Mouse (Mus musculus) cerebellum, adult 11-12 months (tissue): Measurements from ENCODE around the gene Cpe.

Source experiments
- DNase-seq: peaks from one replicate; pipeline ENCODE4 v3.0.0; 2022

The Cpe gene

DNA sequence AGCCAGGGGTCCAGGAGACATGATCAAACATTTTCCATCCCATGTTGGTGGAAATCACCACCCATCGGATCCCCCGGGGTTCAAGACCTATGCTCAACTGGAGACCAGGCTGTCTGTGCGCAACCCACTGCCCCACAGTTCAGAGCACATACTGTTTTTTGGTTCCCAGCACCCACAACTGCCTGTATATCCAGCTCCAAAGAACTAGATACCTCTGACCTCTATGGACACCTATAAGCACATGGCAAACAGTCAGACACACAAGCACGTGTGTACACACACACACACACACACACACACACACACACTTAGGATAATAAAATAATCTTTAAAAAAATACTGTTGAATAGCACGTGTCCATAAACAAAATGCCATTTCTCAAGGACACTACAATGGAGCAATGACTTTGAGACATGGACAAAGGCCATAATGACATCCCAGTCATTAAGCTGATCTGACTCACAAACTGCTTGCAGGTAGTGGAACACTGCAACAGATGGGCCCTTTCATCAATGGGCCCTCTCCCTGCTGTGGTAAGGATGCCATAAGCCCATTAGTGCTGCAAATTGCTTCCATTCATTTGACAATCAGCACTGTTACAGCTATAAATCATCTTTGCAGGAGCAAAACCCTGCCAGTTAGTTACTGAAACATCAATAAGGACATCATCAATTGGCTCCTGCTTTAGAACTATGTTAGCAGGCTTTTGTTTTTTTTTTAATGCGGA lies 63.7 kb downstream of the Cpe start:
- no peak for DNase-seq

- DNase-seq: no peak
Observed at GRCm38 (mm10) chr8:64628039-64628438, 64.8 kb downstream of the Cpe start.

GRCm38 (mm10) chr8:64624603-64625037 lies 68.2 kb downstream of the Cpe start:
- DNase-seq: peak; percentile 54

- DNase-seq: no peak
Observed at GRCm38 (mm10) chr8:64620365-64621150, 72.3 kb downstream of the Cpe start.

DNA sequence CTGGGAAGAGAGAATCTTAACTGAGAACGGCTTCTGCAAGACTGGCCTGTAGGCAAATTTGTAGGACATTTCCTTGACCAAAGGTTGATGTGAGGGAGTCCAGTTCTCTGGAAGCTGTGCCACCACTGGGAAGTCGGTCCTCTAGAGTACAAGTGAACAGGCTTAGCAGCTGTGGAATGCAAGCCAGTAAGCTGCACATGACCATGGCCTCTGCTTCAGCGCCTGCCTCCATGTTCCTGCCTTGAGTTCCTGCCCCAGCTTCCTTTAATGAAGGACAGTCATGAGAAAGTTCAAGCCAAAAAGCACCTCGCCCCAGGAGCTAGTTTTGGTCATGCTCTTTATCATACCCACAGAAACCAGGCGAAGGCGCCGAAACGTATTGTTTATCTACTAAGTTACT lies 73.2 kb downstream of the Cpe start:
- DNase-seq: no peak

- DNase-seq: peak; percentile 58
Observed at GRCm38 (mm10) chr8:64618618-64619017, 74.2 kb downstream of the Cpe start.

DNA sequence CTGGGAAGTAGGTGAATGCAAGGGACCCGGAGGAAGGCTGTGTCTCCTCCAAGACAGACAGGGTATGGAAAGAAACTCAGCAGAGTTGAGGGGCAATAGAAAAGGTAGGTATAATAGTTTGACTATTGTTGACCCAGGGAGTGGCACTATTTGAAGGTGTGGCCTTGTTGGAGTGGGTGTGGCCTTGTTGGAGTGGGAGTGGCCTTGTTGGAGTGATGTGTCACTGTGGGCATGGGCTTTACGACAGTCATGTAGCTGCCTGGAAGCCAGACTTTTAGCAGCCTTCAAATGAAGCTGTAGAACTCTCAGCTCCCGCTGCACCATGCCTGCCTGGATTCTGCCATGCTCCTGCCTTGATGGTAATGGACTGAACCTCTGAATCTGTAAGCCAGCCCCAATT lies 76.3 kb downstream of the Cpe start:
- DNase-seq: no peak

- no peak for DNase-seq
Observed at GRCm38 (mm10) chr8:64615459-64615858, 77.4 kb downstream of the Cpe start.

- no peak for DNase-seq
Observed at GRCm38 (mm10) chr8:64613663-64614062, 79.2 kb downstream of the Cpe start.

DNA sequence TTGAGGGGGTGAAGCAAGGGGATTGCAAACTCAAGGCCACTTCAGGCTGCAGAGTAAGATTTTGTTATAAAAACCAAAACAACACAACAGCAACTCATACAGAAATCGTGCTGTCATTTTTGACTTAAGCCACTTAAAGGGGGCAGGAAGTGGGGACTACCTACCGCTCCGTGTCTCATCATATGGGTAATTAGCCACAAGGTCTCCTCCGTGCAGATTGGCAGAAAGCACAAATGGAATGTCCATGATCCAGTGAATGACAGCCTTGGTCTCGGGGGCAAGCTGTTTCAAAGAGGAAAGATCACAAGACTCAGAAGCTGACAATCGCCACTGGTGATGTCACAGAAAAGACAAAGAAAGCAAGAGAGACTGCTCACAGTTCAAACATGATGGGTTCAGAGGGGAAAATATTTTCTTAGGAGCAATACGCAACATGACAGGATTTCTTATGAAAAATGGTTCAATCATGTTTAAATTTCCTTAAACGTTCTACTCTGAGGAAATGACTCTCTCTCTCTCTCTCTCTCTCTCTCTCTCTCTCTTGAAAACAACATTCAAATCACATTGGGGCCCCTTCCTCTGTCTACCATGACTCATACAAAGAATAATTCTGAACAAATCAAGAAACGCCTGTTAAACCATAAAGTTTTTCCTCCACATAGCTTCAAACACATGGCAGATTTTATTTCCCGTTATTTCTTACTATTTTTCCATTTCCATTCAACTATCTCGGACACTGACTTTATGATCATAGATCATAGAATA lies 81.5 kb downstream of the Cpe start:
- DNase-seq: no peak

GRCm38 (mm10) chr8:64608931-64609330 lies 83.9 kb downstream of the Cpe start:
- DNase-seq: no peak

DNA sequence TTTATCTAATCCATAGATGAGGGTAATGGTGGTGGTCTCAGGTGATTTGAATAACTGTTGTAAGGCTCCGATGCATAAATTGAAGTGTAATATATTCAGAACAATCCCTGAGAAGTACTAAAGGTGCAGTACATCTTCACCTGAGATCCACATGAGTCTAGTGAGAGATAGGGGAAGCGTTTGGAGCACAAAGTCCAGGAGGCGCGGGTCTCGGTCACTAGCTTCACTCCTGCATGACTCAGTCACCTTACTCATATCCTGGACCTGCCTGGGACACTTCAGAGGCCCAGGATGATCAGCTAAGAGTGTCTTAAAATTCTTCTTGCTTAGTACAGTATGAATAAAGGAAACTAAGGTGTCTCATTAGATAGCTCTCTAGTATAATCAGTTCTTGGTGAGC lies 86.8 kb downstream of the Cpe start:
- no peak for DNase-seq

DNA sequence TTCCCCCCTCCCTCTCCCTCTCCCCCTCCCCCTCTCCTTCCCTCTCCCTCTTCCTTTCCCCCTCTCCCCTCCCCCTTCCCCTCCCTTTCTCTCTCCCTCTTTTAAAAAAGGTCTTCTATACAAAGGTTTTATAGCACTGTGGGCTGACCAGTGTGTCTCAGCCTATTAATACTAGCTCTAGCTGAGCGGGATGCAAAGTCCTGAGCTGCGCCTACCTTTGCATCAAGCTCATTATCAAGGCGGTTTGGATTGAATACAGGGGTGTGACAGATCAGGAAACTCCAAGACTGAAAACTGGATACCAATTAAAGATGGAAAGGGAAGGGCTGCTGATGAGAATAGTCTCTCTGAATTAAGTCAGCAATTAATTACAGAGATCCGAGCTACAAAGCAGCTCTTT lies 94.6 kb downstream of the Cpe start:
- DNase-seq: no peak

- peak; percentile 41 for DNase-seq
Observed at GRCm38 (mm10) chr8:64597042-64597970, 95.5 kb downstream of the Cpe start.

- no peak for DNase-seq
Observed at GRCm38 (mm10) chr8:64596396-64596795, 96.5 kb downstream of the Cpe start.

DNA sequence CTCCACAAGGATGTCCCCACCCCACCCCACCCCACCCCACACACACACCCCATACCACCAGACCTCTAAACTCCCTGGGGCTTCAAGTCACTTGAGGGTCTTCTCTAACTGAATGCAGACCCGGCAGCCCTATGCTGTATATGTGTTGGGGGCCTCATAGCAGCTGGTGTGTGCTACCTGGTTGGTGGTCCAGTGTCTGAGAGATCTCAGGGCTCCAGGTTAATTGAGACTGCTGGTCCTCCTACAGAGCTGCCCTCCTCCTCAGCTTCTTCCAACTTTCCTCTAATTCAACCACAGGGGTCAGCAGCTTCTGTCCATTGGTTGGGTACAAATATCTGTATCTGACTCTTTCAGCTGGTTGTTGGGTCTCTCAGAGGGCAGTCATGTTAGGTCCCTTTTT lies 102.4 kb downstream of the Cpe start:
- no peak for DNase-seq

GRCm38 (mm10) chr8:64582887-64583286 lies 110.0 kb downstream of the Cpe start:
- no peak for DNase-seq

- DNase-seq: no peak
Observed at GRCm38 (mm10) chr8:64578221-64578620, 114.6 kb downstream of the Cpe start.

- DNase-seq: no peak
Observed at GRCm38 (mm10) chr8:64575001-64575400, 117.9 kb downstream of the Cpe start.

- no peak for DNase-seq
Observed at GRCm38 (mm10) chr8:64548054-64548850, 144.6 kb downstream of the Cpe start.

GRCm38 (mm10) chr8:64543441-64543840 lies 149.4 kb downstream of the Cpe start:
- DNase-seq: no peak
